Mouse (Mus musculus) heart, adult 2 months (tissue): ENCODE data around the gene Serpina11. TPM values are rescaled to one million over a fixed set of nuclear protein-coding genes. Genes with fewer than 3 reads are reported as not detected.

Experiments used
- DNase-seq, 2 experiments: peaks; one replicate each; pipeline ENCODE4 v3.0.0; 2021
- H3K27ac ChIP-seq: fragments of 200-600 bp; 2 replicates; pipeline ENCODE4 v1.8.1; 2022
- H3K27me3 ChIP-seq: fragments of 200-500 bp; 2 replicates; pipeline ENCODE4 v1.6.1; 2012; ENCODE audit warnings: mild to moderate bottlenecking, low read length, inconsistent platforms, mixed read lengths; ENCODE audit not compliant: control insufficient read depth, insufficient read depth
- H3K36me3 ChIP-seq: fragments of 200-500 bp; 2 replicates; pipeline ENCODE4 v1.6.1; 2012; ENCODE audit warnings: low read length, inconsistent platforms; ENCODE audit not compliant: control insufficient read depth, insufficient read depth
- H3K4me1 ChIP-seq: fragments of 200-500 bp; 2 replicates; pipeline ENCODE4 v1.6.1; 2011; ENCODE audit warnings: low read length; ENCODE audit not compliant: control insufficient read depth, insufficient read depth
- H3K4me3 ChIP-seq: fragments of 200-600 bp; 2 replicates; pipeline ENCODE4 v1.8.1; 2022
- H3K79me2 ChIP-seq: fragments of 200-500 bp; replicated peaks from 2 replicates; pipeline ENCODE4 v1.6.1; 2012; ENCODE audit warnings: mild to moderate bottlenecking, inconsistent platforms, low read length, moderate library complexity, mixed read lengths; ENCODE audit not compliant: control insufficient read depth, insufficient read depth
- H3K9ac ChIP-seq: fragments of 200-500 bp; 2 replicates; pipeline ENCODE4 v1.6.1; 2012; ENCODE audit warnings: low read depth, mild to moderate bottlenecking, control low read depth, inconsistent platforms, low read length, mixed read lengths
- CTCF ChIP-seq: fragments of 200-600 bp; IDR thresholded peaks from 2 replicates; pipeline ENCODE4 v1.8.1; 2022; ENCODE audit warnings: antibody characterized with exemption, mild to moderate bottlenecking, moderate library complexity
- EP300 ChIP-seq: fragments of 200-500 bp; IDR thresholded peaks from 2 replicates; pipeline ENCODE4 v1.6.1; 2011; ENCODE audit warnings: low read depth, low read length, control low read depth; ENCODE audit not compliant: insufficient read depth
- POLR2A ChIP-seq: fragments of 200-500 bp; IDR thresholded peaks from 2 replicates; pipeline ENCODE4 v1.6.1; 2011; ENCODE audit warnings: mild to moderate bottlenecking, low read depth, low read length, control low read depth; ENCODE audit not compliant: insufficient read depth
- WGBS: fragments of 180-500 bp; shearing (Covaris S2); methylation state at CpG from one replicate; pipeline ENCODE4 v1.1.7; 2018; 5-methylcytosine and 5-hydroxymethylcytosine counted together
- intact Hi-C: fragments of 180-260 bp; cut with DNase I; formaldehyde crosslinking; loops from one replicate; pipeline ENCODE4 v1.15.1; 2025
- long read RNA-seq: library from polyadenylated mRNA; stranded (forward); transcript quantifications from one replicate; pipeline ENCODE4 v2.0.0, GENCODE M21; 2021
- polyA plus RNA-seq: library from polyadenylated mRNA; depleted of rRNA; stranded (reverse); fragments of >200 nt; gene quantifications from 2 replicates; pipeline ENCODE4 v1.2.3, GENCODE M21; 2012; rRNA removed
- total RNA-seq, 2 experiments: library from RNA; stranded (reverse); gene quantifications; 2 replicates each; pipeline ENCODE4 v1.2.3; 2021

Gene Serpina11
- not detected for total RNA-seq
- polyA plus RNA-seq = not detected in 2 replicates
- long read RNA-seq = 0 reads

DNA sequence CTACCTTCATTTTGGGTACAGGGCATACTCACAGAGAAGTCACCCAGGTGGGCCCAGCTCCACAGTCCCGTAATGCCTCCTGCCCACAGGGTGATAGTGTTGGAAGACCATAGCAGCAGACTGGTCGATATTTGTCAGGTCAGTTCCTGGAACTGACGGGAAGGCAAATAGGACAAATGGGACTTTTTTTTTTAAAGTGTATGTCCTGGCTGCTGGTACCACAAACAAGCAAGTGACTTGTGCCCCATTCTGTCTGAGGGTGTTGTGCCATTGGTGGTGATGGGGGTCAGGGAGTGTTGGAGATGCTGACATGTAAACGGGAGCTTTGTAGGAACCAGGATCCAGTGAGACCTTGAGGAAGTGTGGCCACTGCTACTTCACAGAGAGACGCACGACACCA is at the start of gene Serpina11:
Serpina11 (minus strand) TSS at position 101 of the 400 bp plus-strand sequence.
- H3K27ac ChIP-seq = no peak within 1 kb of the TSS
- no peaks in the 10 kb centered on the region for H3K36me3 ChIP-seq
- no peak within 1 kb of the TSS for H3K4me3 ChIP-seq
- H3K9ac ChIP-seq = no peak within 1 kb of the TSS
- no peaks in the 10 kb centered on the region for H3K27me3 ChIP-seq
- no peak for TF ChIP-seq EP300
- no peak for TF ChIP-seq CTCF
- no peak for TF ChIP-seq POLR2A
- H3K4me1 ChIP-seq = no peaks in the 10 kb centered on the region
- no peak for DNase-seq
- intact Hi-C loops = loop anchor here (10.0 kb wide), 1 partner anchor 185 kb away; no protein-coding TSS in a partner anchor
- 83% methylated on average over 6 of the region's 6 CpGs for WGBS
- no peaks in the 10 kb centered on the region for H3K79me2 ChIP-seq

DNA sequence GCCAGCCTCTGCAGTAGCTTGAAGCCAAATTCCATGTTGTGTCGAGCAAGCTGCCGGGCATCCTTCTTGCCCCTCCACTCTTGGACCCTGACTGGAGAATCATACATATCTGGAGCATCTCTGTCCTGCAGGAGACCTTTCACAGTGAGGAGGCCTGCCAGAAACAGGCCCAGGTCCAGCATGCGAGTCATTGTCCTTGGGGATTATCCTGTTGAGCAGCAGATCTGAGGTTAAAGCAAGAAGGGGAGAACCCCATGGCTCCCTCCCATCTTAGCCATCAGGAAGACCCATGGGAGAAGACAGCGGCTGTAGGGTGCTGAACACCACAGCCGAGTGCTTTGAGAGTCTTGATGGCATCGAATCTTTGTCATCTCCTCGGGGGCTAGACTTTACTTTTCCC is 48.4 kb upstream of the Serpina11 start:
- 75% methylated on average over 7 of the region's 7 CpGs for WGBS
- H3K27ac ChIP-seq = no peak overlapping the region
- intact Hi-C loops = no loop called here
- H3K9ac ChIP-seq = no peak overlapping the region
- no peak overlapping the region for H3K4me3 ChIP-seq
- H3K4me1 ChIP-seq = peaks cover 2% of the 10 kb centered on the region; the same call in 1 of the 2 replicates
- DNase-seq = no peak
- H3K27me3 ChIP-seq = no peaks in the 10 kb centered on the region
- H3K36me3 ChIP-seq = no peaks in the 10 kb centered on the region
- H3K79me2 ChIP-seq = no peaks in the 10 kb centered on the region
- TF ChIP-seq CTCF = no peak
- TF ChIP-seq POLR2A = no peak
- no peak for TF ChIP-seq EP300

DNA sequence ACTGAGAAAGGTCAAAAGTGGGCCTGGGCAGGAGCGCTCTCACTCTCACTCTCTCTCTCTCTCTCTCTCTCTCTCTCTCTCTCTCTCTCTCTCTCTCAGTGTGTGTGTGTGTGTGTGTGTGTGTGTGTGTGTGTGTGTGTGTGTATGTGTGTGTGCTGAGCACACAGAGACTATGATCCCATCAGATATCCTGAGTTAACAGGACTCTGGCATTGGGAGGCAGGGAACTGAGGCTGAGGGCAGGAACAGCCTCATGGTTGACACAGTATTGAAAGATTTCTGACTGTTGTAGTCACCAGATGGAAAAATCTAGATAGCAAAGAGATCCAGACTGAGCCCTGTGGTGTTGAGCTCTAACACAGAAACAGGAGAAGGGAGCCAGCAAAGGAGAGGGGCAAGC is 44.0 kb upstream of the Serpina11 start:
- no peaks in the 10 kb centered on the region for H3K36me3 ChIP-seq
- H3K79me2 ChIP-seq = no peaks in the 10 kb centered on the region
- 93% methylated on average over 1 of the region's 1 CpGs for WGBS
- H3K27me3 ChIP-seq = no peaks in the 10 kb centered on the region
- intact Hi-C loops = loop anchor here (5.0 kb wide), 1 partner anchor 34 kb away; no protein-coding TSS in a partner anchor
- no peak for TF ChIP-seq EP300
- no peak for TF ChIP-seq POLR2A
- no peak for TF ChIP-seq CTCF
- no peak for DNase-seq
- no peak overlapping the region for H3K27ac ChIP-seq
- no peaks in the 10 kb centered on the region for H3K4me1 ChIP-seq
- H3K9ac ChIP-seq = no peak overlapping the region
- no peak overlapping the region for H3K4me3 ChIP-seq

DNA sequence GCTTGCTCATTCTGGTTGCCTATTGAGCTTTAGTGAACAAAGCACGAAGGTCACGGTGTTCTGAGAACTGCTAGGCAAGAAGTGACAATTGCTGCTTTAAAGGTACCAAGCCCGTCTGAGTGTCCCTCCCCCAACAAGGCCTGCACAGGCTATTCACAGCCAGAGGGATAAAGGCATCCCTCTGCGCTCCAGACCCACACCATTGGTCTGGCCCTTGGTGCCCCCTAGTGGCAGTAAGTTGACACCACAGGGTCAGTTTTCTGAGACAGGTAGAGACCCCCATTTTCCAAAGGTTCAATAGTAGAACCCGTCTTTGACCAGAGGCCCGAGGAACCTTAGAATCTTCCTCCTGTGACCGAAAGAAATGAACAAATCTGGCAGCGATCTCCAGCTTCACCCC is 40.2 kb upstream of the Serpina11 start:
- no peaks in the 10 kb centered on the region for H3K4me1 ChIP-seq
- WGBS = 44% methylated on average over 8 of the region's 8 CpGs
- no peaks in the 10 kb centered on the region for H3K36me3 ChIP-seq
- no peak overlapping the region for H3K4me3 ChIP-seq
- intact Hi-C loops = loop anchor here (1.0 to 5.0 kb wide), 2 partner anchors 35 to 37 kb away; no protein-coding TSS in a partner anchor
- no peaks in the 10 kb centered on the region for H3K27me3 ChIP-seq
- no peak for TF ChIP-seq EP300
- TF ChIP-seq CTCF = peak; percentile 83
- H3K79me2 ChIP-seq = no peaks in the 10 kb centered on the region
- DNase-seq = peak; percentile 23 to 42
- no peak overlapping the region for H3K27ac ChIP-seq
- no peak overlapping the region for H3K9ac ChIP-seq

DNA sequence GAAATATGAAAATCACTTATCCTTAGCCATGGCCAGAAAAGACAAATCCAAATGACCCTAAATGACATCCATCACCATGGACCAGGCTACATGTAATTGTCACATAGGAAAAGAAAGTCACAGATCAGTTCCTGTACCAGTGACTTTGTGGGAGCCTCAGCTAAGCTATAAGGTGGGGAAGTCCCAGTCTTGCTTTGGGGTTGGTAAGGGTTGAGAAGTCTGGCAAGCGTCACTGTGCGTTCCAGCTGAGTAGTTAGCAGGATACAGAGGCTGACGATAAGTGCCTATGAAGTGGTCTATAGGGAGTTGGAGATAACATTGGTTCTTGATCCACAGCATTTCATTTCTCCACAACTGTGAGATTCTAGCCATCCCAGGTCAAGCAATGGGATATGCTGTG is 25.5 kb upstream of the Serpina11 start:
- intact Hi-C loops = no loop called here
- no peak for TF ChIP-seq EP300
- TF ChIP-seq CTCF = no peak
- TF ChIP-seq POLR2A = no peak
- WGBS = 43% methylated on average over 3 of the region's 3 CpGs

DNA sequence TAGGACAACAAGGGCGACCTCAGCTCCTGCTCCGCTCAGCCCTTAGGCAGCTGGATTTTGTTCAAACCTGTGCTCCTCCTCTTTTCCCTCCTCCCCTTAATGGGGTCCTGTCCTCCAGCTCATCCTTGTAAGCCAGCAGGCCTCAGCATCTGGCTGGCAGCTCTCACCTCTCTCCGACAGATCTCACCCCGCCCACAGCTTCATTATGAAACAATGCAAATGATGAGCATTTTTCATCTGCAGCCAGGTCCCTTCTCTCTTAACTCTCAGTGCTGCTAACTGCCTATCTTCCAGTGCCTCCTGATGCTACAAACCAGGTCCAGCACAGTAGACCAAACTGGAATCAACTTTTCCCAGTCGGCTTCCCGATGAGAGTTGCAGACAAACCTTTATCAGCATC is 23.9 kb upstream of the Serpina11 start, which contains the start of gene Serpina9:
Serpina9 (minus strand) TSS at position 136 of the 400 bp plus-strand sequence.
- TF ChIP-seq CTCF (no peak), POLR2A (no peak), EP300 (no peak)
- H3K4me3 ChIP-seq = no peak within 1 kb of the TSS
- H3K36me3 ChIP-seq = no peaks in the 10 kb centered on the region
- no peaks in the 10 kb centered on the region for H3K4me1 ChIP-seq
- no peak for DNase-seq
- H3K27me3 ChIP-seq = no peaks in the 10 kb centered on the region
- 78% methylated on average over 6 of the region's 6 CpGs for WGBS
- H3K79me2 ChIP-seq = no peaks in the 10 kb centered on the region
- no peak within 1 kb of the TSS for H3K9ac ChIP-seq
- intact Hi-C loops = no loop called here
- no peak within 1 kb of the TSS for H3K27ac ChIP-seq

More for the DNA sequence above, 25.5 kb upstream of the Serpina11 start:
- no peaks in the 10 kb centered on the region for H3K79me2 ChIP-seq
- no peak overlapping the region for H3K27ac ChIP-seq
- H3K4me1 ChIP-seq = no peaks in the 10 kb centered on the region
- H3K9ac ChIP-seq = no peak overlapping the region
- no peak for DNase-seq
- H3K36me3 ChIP-seq = no peaks in the 10 kb centered on the region
- H3K27me3 ChIP-seq = no peaks in the 10 kb centered on the region
- no peak overlapping the region for H3K4me3 ChIP-seq
